Mouse (Mus musculus): Measurements from ENCODE around the gene Col4a2. TPM values are rescaled to one million over a fixed set of nuclear protein-coding genes. Genes with fewer than 3 reads are reported as not detected.
"Not testable (repeated sequence)": the region's sequence is repeated elsewhere in the genome, so short reads cannot be mapped to it uniquely, and the experiment has no call there.

Col4a2 gene
- total RNA-seq, 4 experiments from 2014 or later, result 17.8 to 38.4 (median 26.0) TPM

- DNase-seq (ENCODE audit: low spot score in 2 of 2), result no peak
Observed at GRCm38 (mm10) chr8:11457981-11458836, 145.6 kb downstream of the Col4a2 start.

GRCm38 (mm10) chr8:11459016-11459415 is 146.4 kb downstream of the Col4a2 start:
- DNase-seq (ENCODE audit: low spot score in 2 of 2), result no peak

- DNase-seq (ENCODE audit: low spot score in 2 of 2), result no peak
Observed at GRCm38 (mm10) chr8:11460934-11461333, 148.3 kb downstream of the Col4a2 start.

GRCm38 (mm10) chr8:11461847-11462246 is 149.2 kb downstream of the Col4a2 start:
- DNase-seq (ENCODE audit: low spot score in 2 of 2), result no peak

- DNase-seq (ENCODE audit: low spot score in 2 of 2), result no peak
Observed at GRCm38 (mm10) chr8:11462641-11463040, 150.0 kb downstream of the Col4a2 start.

GRCm38 (mm10) chr8:11463541-11463888 is 150.9 kb downstream of the Col4a2 start:
- DNase-seq (ENCODE audit: low spot score in 2 of 2), result no peak

GRCm38 (mm10) chr8:11463889-11464706 is 151.5 kb downstream of the Col4a2 start:
- DNase-seq (ENCODE audit: low spot score in 2 of 2), result no peak

GRCm38 (mm10) chr8:11464707-11464964 is 152.0 kb downstream of the Col4a2 start:
- DNase-seq (ENCODE audit: low spot score in 2 of 2), result no peak

- no peak for DNase-seq (ENCODE audit: low spot score in 2 of 2)
Observed at GRCm38 (mm10) chr8:11465619-11466018, 153.0 kb downstream of the Col4a2 start.

GRCm38 (mm10) chr8:11466528-11466927 is 153.9 kb downstream of the Col4a2 start:
- not testable (repeated sequence) for DNase-seq (ENCODE audit: low spot score in 2 of 2)

GRCm38 (mm10) chr8:11469095-11469494 is 156.5 kb downstream of the Col4a2 start:
- no peak for DNase-seq (ENCODE audit: low spot score in 2 of 2)

- DNase-seq (ENCODE audit: low spot score in 2 of 2), result no peak
Observed at GRCm38 (mm10) chr8:11470694-11471093, 158.1 kb downstream of the Col4a2 start.

- no peak for DNase-seq (ENCODE audit: low spot score in 2 of 2)
Observed at GRCm38 (mm10) chr8:11471309-11471708, 158.7 kb downstream of the Col4a2 start.

GRCm38 (mm10) chr8:11473072-11473471 is 160.5 kb downstream of the Col4a2 start:
- no peak for DNase-seq (ENCODE audit: low spot score in 2 of 2)

- DNase-seq (ENCODE audit: low spot score in 2 of 2), result no peak
Observed at GRCm38 (mm10) chr8:11475397-11475796, 162.8 kb downstream of the Col4a2 start.

- DNase-seq (ENCODE audit: low spot score in 2 of 2), result no peak
Observed at GRCm38 (mm10) chr8:11475876-11476275, 163.3 kb downstream of the Col4a2 start.

- DNase-seq (ENCODE audit: low spot score in 2 of 2), result peak; percentile 20 to 37
Observed at GRCm38 (mm10) chr8:11476338-11477177, 164.0 kb downstream of the Col4a2 start.

GRCm38 (mm10) chr8:11477178-11477553 is 164.6 kb downstream of the Col4a2 start:
- DNase-seq (ENCODE audit: low spot score in 2 of 2), result no peak

GRCm38 (mm10) chr8:11477811-11478761 is 165.5 kb downstream of the Col4a2 start, which contains the start of gene Rab20:
TSS of gene Rab20 (minus strand) at chr8:11478710.
- DNase-seq (ENCODE audit: low spot score in 2 of 2), result peak; percentile 37 to 47

- no peak for DNase-seq (ENCODE audit: low spot score in 2 of 2)
Observed at GRCm38 (mm10) chr8:11478807-11479527, 166.4 kb downstream of the Col4a2 start.

Data from gastrocnemius, adult 8-10 months (tissue).